Mouse (Mus musculus): ENCODE data around the gene Crebl2.

The Crebl2 gene

DNA sequence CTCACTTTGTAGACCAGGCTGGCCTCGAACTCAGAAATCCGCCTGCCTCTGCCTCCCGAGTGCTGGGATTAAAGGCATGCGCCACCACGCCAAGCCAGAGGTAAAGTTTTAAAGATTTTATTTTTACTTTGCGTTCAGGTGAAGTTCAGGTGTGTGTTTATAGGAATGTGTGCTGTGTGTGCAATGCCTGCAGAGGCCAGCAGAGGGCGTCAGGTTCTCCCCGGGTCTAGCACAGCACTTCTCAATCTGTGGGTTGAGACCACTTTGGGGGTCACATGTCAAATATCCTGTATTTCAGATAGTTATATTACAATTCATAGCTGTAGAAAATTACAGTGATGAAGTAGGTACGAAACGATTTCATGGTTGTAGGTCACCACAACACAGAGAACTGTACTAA is 7.1 kb upstream of the Crebl2 start:
- DNase-seq, result no peak

DNA sequence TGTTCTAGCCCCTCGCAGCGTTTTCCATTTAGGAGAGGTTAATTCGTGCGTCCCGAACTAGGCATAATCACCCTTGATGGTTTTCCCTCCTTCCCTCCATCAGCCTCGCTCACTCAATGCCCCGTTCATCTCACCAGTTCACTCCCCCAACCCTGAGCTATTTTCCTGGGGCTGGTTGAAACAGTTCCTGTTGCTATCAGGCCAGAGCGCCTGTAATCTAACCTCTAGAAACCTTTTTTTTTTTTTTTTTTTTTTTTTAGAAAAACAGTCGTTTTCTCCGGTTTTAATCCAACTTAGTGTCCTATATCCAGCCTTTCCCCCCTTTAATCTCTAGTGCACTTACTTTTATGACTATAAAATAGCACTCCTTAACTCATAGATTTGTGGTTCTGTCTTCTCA is 822 bp downstream of the Crebl2 start:
- no peak for DNase-seq

DNA sequence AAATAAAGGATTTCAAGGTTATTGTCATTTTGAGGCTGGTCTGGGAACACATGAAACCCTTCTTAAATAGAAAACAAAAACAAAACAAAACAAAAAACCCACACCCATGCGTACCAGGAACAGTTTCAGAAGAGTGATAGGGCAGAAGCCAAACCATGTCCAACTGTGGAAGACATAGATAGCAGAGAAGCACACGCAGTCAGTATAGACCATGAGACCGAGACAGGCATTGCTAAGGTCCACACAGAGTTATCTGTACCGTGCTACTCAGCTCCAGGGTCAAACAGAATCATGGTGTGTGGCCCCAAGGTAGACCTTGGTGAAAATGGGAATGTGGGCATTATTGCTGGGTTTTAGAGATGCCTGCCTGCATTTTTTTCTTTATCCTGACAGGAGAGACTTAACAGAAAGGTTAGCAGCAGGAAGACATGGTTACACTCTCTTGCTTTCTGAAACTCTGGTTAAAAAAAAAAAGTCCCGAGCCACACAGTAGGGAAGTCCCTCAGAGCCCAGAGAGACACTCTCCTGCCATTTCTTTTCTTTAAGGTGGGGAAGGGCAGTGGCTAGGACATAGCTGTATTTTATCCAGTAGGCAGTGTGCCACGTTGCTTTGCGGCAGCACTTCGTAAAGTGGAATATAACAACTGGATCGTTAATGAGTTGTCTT is 4.8 kb downstream of the Crebl2 start:
- no peak for DNase-seq

DNA sequence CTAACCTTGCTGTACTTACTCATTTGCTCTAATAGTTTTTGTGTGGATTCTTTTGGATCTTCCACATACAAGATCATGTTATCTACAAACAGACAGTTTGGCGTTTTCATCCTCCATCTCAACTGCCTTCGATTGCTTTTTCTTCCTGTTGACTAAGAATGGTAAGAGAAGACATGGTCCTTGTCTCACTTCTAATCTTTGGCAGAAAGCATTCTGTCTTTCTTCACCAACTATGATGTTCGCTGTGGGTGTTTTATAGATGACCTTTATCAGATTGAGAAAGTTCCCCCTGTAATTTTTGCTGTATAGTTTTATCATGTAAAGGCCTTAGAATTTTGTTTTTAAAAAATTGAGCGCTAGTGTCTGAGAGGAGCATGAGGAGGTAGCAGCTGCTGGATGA is 8.2 kb downstream of the Crebl2 start:
- DNase-seq, result no peak

DNA sequence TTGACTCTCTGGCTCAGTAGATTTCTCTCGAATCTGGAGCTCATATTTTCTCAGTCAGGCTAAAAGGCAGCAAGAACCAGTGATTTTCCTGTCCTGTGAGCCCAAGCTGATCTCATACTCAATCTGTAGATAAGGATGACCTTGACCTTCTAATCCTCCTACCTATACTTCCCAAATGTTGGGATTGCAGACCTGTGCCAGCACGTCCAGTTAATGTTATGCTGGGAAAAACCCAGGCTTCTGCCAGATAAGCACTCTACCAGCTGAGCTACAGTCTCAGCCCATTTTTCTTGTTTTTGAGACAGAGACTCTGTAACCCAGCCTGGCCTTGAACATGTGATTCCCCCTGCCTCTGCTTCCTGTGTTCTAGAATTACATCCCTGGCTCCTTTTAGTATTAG is 10.4 kb downstream of the Crebl2 start:
- DNase-seq, result no peak

DNA sequence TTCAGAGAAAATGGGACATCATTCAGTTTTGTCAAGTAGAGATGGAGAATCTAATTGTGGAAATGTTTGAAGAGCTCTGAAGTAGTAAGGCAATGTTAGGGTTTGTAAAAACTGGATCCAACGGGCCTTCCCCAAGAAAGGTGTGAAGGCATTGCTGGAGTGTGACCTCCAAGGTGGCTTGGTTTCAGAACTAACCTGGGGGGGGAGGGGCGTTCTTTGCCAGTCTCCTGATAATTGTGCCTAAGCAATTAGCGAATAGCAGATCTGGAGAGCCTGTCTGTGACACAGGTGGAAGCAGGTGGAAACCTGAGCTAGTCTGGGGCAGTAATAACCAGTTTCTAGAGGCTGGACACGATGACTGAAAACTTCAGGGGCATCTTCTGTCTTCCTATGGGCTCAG is 15.8 kb downstream of the Crebl2 start:
- DNase-seq, result no peak

DNA sequence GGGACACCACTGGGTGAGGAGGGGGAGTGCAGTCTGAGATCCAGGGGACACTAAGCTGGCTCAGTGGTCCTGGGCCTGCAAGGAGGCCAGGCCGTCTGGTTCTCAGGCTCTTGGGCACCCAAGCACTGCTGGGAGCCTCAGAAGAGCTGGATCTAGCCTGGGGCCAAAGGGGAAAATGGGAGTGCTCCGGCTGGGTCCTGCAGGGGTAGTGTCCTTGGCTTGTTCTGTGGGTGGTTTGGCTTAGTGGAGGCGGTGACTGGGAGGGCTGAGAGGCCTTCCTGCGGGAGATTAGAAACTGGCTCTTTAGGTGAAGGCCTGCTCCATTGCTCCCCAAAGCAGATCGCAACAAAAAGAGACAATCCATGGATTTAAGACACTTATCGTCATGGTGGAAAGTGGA is 16.4 kb downstream of the Crebl2 start:
- no peak for DNase-seq

DNA sequence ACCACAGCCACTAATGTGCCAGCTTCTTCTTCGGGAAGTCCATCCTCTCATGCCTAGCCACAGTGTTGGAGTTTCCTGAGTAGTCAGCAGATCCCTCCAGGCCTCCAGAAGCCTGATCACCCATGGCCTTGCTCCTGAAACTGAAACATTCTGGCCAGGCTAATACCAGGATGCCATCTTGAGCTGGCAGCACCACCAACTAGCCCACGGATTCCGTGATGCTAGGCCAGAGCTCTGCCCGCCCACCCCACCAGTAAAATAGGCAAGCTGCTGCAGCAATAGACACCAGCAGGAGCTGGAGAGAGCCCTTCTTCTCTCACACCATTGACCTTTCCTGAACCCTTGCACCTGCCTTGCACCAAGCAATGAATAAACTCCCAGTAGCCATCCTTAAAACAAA is 17.6 kb downstream of the Crebl2 start:
- no peak for DNase-seq

DNA sequence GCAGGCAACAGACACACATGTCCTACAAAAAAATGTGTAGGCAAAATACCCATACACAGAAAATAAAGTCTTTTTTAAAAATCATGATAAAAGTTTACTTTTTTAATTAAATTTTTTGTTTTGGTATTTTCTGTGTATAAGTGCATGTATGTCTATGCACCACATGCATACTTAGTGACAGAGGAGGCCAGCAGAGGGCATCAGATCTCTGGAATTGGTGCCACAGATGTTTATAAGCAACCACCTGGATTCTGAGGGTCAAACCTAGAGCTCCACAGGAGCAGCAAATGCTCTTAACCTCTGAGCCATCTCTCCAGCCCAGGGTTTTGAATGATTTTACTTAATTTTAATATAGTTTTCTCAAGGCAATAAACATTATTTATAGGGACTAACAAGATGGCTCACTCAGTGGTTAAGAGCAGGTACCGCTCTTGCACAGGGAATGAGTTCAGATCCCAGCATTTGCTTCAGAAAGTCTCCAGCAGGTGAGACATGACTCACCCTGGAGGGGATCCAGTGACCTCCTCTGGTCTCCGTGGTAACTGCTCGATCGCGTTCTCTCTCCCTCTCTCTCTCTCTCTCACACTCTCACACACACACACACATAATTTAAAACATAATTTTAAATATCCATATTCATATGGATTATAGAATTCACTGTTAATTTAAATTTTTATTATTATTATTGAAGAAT is 18.4 kb downstream of the Crebl2 start:
- DNase-seq, result peak; percentile 73

DNA sequence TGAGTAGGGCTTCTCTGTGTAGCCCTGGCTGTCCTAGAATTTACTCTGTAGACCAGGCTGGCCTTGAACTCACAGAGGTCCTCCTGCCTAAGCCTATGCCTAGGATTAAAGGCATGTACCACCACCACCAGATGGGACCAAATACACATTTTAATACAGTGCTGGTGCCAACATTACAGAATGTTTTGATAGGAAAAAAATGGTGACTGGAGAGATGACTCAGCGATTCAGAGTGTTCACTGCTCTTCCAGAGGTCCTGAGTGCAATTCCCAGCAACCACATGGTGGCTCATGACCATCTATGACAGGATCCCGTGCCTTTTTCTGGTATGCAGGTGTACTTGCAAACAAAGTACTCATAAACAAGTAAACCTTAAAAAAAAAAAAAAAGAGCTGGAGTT is 19.5 kb downstream of the Crebl2 start:
- no peak for DNase-seq

DNA sequence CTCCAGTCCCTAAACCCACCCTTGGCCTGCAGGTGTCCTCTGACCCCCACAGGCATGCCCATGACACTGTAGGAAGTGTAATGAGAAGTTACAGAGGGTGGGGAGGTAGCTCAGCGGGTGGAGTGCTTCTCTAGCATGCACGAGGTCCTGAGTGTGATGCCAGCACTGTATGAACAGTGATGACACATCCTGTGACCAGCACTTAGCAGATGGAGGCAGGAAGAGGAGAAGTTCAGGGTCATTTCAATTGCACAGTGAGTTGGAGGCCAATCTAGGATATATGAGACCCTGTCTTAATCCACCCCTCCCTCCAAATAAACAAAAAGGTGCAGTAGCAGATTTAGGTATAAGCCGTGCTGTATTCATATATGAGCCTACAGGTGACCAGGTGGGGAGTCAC is 20.0 kb downstream of the Crebl2 start:
- DNase-seq, result no peak

DNA sequence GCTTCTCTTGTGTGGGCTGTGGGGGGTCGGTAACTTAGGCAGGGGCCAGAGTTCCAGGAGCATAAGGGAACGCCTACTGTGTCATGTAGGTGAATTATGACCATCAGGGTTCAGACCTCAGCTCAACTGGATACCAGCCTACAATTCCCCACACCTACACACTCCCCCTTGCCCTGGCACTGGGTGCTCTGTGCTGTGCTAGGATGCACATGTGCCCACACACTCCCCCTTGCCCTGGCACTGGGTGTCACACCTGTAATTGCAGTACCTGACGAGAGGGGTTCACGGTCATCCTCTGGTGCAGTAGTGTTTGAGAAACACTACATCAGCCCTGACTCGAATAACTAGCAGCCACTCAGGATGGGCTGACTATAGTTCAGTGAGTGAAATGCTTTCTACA is 24.8 kb downstream of the Crebl2 start:
- DNase-seq, result no peak

DNA sequence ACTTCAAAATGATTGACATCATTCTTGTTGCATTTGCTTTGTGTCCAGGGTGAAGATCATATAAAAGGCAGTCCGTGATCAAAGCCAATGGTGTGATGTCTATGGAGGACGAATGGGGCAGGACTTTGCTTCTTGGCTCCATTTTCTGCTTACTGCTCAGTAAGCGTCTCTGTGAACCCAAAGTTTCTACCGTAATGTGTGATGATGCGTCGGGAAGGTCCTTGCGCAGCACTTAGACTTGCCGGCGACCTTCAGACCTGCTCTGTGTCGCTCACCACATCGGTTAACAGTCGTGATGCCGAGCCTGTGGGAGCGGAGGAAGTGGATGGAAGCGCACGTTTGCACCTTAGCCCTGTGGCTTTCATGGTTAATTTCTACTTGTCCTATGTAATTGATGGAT is 26.0 kb downstream of the Crebl2 start:
- peak; percentile 76 for DNase-seq

DNA sequence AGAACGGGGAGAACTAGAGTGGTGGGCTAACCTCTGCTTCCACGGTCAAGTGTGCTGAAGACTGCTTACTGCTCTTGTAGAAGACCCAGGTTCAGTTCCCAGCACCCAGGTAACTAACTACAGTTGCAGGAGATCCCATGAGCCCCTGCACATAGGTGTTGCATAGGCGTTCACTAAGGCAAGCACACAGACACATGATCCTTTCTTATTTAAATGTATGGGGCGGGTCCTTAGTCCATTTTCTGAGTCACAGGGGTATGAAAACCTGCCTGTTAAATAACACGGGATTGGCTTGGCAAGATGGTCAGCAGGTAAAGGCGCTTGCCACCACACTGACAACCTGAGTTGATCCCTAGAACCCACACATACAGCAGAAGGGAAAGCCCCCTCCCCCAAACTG is 29.1 kb downstream of the Crebl2 start:
- DNase-seq, result no peak

DNA sequence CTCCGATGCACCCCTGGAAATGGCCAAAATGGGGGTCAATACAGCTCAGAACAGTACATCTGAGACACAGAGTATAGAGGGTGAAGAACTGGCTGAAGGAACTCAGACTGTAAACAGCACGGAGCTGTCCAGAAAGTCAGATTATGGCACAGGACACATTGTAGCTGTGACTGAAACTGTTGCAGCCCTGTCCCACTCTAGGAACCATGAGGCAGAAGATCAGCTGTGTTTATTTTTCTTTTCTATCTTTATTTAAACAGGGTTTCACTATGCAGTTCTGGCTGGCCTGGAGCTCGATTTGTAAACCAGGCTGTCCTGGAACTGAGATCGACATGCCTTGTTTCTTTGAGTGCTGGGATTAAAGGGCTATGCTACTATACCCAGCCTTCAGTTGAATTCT is 30.3 kb downstream of the Crebl2 start:
- no peak for DNase-seq

DNA sequence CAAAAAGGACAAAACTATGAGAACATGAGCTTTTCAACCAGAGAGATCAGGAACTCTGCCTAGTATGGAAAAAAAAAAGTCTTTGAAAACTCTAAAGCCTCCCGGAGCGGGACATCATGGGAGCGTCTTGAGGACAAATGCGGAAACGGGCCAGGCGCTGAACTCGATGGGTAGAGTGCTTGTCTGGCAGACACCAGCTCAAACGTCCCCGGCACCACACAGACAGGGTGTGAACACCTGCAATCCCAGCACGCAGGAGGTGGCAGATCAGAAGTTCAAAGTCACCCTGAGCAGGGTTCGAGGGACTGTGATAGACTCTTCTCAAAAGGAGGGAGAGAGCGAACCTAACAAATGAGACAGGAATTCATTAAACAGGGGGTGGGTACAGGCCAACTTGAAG is 31.4 kb downstream of the Crebl2 start:
- no peak for DNase-seq

DNA sequence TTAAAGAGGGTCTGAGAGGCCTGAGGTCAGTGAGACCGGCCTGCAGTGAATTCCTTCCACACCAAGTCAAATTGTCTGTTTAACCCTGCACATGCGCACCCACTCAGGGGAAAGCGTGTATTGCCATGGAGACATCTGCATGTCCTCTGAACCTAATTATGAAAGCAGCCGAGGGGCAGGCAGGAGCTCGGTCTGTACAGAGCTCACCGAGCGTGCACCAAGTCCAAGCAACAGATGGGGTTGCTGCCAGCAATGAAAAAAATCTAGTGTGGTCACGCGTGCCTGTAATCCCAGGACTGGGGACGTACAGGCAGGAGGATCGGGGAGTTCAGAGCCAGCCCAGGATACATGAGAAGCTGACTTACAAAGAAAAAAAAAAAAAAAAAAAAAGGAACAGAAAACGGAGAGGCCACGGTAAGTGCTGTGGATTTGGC is 32.7 kb downstream of the Crebl2 start:
- DNase-seq, result peak; percentile 90

DNA sequence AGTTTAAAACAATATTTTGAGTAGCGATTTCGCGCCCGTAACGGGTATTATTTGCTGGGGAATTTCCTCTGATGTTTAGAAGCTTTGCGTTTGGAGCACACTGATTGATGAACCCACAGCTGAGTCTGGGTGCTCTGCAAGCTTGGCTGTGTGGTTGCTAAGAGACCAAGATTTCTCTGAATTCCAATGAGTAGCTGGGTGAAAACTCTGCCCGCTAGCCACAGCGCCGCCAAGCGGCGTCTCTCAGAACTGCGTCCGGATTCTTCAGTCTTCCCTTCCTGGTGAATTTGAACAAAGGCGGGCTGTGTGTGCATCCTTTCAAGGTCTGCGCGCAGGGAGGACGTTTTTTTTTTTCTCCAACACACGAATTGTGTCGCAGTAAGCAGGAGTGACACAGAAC is 33.2 kb downstream of the Crebl2 start:
- peak; percentile 97 for DNase-seq

DNA sequence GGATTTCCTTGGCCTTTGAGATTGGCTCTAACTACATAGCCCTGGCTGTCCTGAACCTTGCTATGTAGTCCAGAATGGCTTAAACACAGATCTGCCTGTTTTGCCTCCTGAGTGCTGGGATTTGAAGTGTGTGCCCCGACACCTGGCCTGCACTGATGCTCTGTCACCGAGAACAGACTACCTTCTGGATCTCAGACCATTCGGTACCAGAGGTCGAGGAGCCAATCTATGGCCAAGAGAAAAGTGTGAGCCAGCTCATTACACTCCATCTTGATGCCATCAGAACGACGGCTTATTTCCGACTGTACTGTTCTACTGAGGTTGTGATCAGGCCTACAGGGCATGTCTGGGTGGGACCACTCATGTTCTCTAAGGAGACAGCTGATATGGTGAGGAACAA is 36.2 kb downstream of the Crebl2 start:
- DNase-seq, result no peak

DNA sequence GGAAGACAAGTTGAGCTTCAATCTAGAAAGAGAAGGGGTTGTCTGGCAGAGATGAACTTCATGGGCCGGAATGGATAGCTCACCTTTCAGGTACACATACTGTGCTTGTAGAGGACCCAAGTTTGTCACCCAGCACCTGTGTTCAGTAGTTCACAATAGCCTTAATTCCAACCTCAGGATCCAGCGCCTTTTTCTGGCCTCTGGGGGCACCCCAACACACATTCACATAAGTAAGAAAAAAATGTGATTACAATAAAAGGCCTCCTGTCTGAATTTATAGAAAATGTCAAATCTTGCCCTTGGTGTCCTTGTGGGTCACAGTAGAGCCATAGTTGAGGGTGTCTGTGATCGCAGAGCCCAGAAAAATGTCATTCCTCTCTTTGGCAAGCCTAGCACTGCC is 37.4 kb downstream of the Crebl2 start:
- DNase-seq, result no peak

DNA sequence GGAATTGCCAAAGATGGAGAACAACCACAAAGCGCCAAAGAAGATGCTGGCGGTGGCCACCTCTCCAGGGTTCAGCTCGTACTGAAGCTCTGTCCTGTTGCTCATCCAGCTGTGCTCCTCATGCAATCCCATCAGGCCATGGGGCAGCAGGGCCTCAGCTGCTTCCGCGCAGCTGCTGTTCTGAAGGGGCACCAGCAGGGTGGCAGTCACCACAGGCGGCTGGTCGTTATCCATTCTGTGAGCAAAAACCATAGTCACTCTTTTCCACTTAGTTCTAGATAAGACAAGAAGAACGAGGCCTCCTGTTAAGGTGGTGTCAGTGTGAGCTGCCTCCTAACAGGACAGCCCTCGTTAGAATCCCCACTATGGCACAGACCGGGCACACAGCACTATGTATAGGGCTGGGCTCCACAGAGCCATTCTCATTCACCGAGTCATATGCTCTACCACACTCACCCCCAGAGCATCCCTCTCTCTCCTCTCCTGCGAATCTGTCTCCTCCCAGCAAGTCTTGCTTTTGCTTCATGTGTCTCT is 40.3 kb downstream of the Crebl2 start:
- no peak for DNase-seq

DNA sequence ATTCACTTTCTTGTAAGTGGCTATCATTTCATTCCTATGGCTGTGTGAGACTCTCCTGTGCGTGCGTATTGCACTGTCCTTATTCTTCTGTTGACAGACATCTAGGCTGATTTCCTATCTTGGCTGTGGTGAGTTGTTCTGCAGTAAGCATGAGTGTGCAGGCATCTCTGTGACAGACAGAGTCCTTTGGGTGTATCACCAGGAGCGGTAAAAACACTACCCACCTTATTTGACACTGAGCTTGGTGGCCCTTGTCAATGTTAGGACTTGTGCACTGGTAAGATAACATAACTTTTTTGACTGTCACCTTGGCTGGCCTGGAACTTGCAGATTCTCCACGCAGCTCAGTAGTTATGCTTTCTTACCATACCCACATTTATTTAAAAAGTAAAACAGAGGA is 40.9 kb downstream of the Crebl2 start:
- DNase-seq, result no peak

DNA sequence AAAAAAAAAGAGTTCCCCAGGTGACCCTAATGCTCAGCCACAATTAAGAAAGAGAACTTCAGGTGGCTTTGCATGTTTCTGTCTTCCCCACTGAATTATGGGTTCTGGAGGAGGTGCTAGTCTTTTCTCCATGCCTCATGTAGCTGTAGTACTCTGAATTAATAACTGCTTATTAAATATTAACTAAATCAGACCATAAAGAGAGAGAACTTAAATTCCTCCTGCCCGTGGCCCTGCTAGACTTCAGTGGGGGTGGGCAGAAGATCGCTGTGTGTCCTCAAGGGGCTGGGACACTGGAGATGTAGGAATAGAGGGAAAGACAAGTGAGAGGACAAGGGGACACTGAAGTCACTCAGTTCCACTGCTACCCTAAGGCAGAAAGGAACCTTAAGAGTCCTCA is 42.3 kb downstream of the Crebl2 start:
- peak; percentile 59 for DNase-seq

DNA sequence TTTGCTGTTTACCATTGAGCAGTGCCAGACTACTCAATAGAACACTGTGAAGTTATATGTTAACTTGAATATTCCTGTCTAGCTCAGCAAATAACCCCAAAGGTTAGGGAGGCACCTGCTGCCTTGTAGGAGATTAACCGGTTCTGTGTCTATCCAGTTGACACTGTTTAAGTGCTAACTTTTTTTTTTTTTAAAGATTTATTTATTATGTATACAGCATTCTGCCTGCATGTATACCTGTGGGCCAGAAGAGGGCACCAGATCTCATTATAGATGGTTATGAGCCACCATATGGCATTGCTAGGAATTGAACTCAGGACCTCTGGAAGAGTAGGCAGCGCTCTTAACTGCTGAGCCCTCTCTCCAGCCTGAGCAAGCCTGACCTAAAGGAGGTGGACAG is 43.1 kb downstream of the Crebl2 start:
- peak; percentile 81 for DNase-seq

DNA sequence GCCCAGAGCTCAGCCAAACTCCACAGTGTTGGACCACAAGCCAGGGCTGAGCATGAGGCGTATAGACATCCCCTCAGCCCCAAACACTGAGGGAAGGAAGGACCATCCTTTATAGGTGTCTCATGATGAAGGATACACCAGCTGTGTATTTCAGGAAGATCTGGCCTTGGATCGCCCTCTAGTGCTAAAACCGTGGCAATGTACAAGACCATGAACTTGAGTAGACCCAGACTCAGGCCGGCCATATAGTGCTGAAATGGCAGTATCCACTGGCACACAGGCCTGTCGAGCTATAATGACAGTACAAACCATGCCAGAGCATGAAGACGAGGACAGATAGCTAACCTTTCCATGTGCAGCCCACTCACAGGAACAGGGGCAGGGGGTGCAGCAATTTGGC is 46.8 kb downstream of the Crebl2 start:
- DNase-seq, result peak; percentile 71

Measured in kidney, adult 9 months (tissue).